Mouse (Mus musculus) thymus, adult 2 months (tissue): ENCODE measurements around the gene Evi2a.

Experiments used
- CTCF ChIP-seq: fragments of 200-500 bp; IDR thresholded peaks from 2 replicates; pipeline ENCODE4 v1.5.1; 2012; ENCODE audit warnings: mild to moderate bottlenecking, control low read depth, low read length, moderate library complexity, borderline replicate concordance; ENCODE audit not compliant: control insufficient read depth, poor library complexity, insufficient read depth; ENCODE audit errors: extremely low read depth
- POLR2A ChIP-seq: fragments of 200-500 bp; IDR thresholded peaks from 2 replicates; pipeline ENCODE4 v1.6.1; 2012; ENCODE audit warnings: mild to moderate bottlenecking, low read length, control low read depth, moderate library complexity; ENCODE audit not compliant: control insufficient read depth, poor library complexity, insufficient read depth; ENCODE audit errors: extremely low read depth

GRCm38 (mm10) chr11:79504506-79504905, 25.9 kb downstream of the Evi2a start:
- no peak for TF ChIP-seq CTCF
- TF ChIP-seq POLR2A = no peak
